Mouse (Mus musculus): ENCODE measurements at regions not wholly inside any gene's neighbourhood (a gene's known extent, or its start where the extent isn't known, plus 50 kb on each side); places are given as distances from the start of the nearest gene placed in this dataset.

DNA sequence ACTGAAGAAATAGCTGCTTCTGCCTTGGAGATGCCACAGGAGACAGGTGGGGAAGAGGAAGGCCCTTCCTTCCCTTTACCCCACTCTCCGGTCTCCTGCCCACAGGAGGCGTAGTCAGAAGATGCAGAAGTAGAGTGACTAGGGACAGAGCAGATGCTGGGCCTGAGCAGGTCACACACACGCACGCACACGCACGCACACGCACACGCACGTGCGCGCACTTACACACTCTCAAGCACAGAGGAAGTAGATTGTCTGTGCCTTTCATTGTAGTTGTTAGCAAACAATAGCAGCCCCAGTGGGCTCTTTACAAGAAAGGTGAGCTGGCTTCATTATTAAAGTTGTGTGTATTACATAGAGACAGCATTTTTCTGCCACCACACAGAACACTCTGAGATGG lies 144.3 kb upstream of the Car8 start (continued):
- no peak for TF ChIP-seq MXI1 (IDR thresholded peaks at IDR 0.05; ENCODE audit: low read depth, low read length)

DNA sequence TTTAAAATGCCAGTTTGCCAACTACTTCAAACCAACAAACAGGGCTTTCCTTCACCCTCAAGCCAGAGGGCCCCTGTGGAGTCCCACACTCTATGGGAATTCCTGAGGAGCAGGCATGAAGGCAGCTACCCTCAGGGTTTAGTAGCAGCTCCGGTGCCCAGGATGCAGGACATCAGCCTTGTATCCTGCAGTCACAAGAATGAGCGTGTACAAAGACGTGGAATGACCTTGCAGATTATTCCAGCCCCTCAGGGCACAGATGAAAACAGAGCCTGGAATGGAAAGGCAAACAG lies 143.2 kb upstream of the Car8 start:
- no peaks in the 10 kb centered on the region for H3K9me3 ChIP-seq (replicated peaks; ENCODE audit: insufficient read depth, low read length)
- no peaks in the 10 kb centered on the region for H3K36me3 ChIP-seq (ENCODE audit: control insufficient read depth in 1 of 2, insufficient read depth in 2 of 2, low read length in 2 of 2)
- H3K4me3 ChIP-seq (ENCODE audit: control insufficient read depth in 1 of 2, insufficient read depth in 1 of 2, low read depth in 2 of 2, low read length in 2 of 2), result no peak overlapping the region
- H3K9ac ChIP-seq (ENCODE audit: control insufficient read depth, low read depth, low read length, poor library complexity, severe bottlenecking), result no peak overlapping the region
- DNase-seq (ENCODE audit: low read depth, low spot score), result no peak
- TF ChIP-seq HCFC1 (IDR thresholded peaks at IDR 0.05; ENCODE audit: low read depth, low read length), result no peak
- no peak for TF ChIP-seq CHD1 (IDR thresholded peaks at IDR 0.05; ENCODE audit: low read depth, low read length)
- TF ChIP-seq RCOR1 (IDR thresholded peaks at IDR 0.05; ENCODE audit: low read depth, low read length), result no peak
- no peak for TF ChIP-seq TBP (IDR thresholded peaks at IDR 0.05; ENCODE audit: low read depth, low read length)
- TF ChIP-seq USF1 (IDR thresholded peaks at IDR 0.05; ENCODE audit: low read depth, low read length), result no peak
- no peak for TF ChIP-seq ETS1 (IDR thresholded peaks at IDR 0.05; ENCODE audit: low read depth, low read length)
- TF ChIP-seq E2F4 (IDR thresholded peaks at IDR 0.05; ENCODE audit: borderline replicate concordance, low read depth, low read length), result no peak
- no peak for TF ChIP-seq MXI1 (IDR thresholded peaks at IDR 0.05; ENCODE audit: low read depth, low read length)
- TF ChIP-seq SIN3A (IDR thresholded peaks at IDR 0.05; ENCODE audit: low read length), result no peak
- no peak for TF ChIP-seq ZKSCAN1 (IDR thresholded peaks at IDR 0.05; ENCODE audit: low read depth, low read length)
- no peak for TF ChIP-seq NRF1 (IDR thresholded peaks at IDR 0.05; ENCODE audit: insufficient read depth, low read depth, low read length, poor library complexity, severe bottlenecking)
- TF ChIP-seq NELFE (IDR thresholded peaks at IDR 0.05; ENCODE audit: low read depth, low read length), result no peak
- TF ChIP-seq ZNF384 (IDR thresholded peaks at IDR 0.05; ENCODE audit: low read depth, low read length), result no peak
- no peak for TF ChIP-seq TAL1 (IDR thresholded peaks at IDR 0.05; ENCODE audit: low read length)
- no peak for TF ChIP-seq ZMIZ1 (IDR thresholded peaks at IDR 0.05; ENCODE audit: low read depth, low read length)
- no peak for TF ChIP-seq RAD21 (IDR thresholded peaks at IDR 0.05; ENCODE audit: low read depth, low read length)
- TF ChIP-seq EP300 (IDR thresholded peaks at IDR 0.05; ENCODE audit: low read depth in 1 of 2, low read length in 2 of 2), result no peak
- no peaks in the 10 kb centered on the region for H3K4me1 ChIP-seq (ENCODE audit: control insufficient read depth in 1 of 2, insufficient read depth in 2 of 2, low read length in 2 of 2)
- H3K79me2 ChIP-seq (ENCODE audit: control insufficient read depth, insufficient read depth, low read length, poor library complexity), result no peaks in the 10 kb centered on the region
- no peaks in the 10 kb centered on the region; a peak in 1 of 4 replicates for H3K27me3 ChIP-seq (ENCODE audit: control insufficient read depth in 1 of 2, insufficient read depth in 2 of 2, low read length in 2 of 2)
- H3K27ac ChIP-seq (ENCODE audit: control insufficient read depth, low read depth, low read length), result no peak overlapping the region

DNA sequence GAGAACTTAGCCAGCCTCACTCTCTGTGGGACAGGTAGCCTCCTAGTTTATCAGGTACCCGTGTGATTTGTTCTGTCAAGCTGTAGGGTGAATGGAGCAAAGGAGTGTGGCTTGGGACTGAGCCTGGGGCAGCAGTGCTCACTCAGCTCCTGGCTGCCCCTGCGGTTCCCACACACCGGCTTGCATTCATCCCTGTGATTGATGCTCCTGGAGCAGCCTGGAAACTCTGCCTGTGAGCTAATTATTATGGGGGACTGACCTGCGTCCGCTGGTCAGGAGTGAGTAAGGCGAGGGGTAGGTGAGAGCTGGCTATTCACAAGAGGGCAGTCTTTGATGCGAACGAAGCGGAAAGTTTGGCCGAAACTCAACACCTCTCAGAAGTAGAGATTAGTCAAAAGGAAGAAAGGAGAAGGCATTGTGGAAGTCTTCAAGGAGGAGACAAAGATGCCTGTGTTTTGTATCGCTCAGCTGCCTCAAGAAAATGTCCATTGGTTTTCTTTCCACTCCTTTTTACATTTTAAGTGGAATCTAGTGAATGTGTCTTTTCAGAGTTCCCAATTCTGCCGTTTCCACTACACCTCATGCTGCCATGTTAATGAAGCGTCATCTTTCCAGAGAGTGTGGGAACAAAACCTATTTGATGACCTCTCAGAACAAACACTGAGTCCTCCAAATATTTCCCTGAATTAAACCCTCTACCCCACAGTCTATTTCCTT lies 142.7 kb upstream of the Car8 start:
- no peak overlapping the region for H3K27ac ChIP-seq (ENCODE audit: control insufficient read depth, low read depth, low read length)
- no peak for DNase-seq (ENCODE audit: low read depth, low spot score)
- H3K36me3 ChIP-seq (ENCODE audit: control insufficient read depth in 1 of 2, insufficient read depth in 2 of 2, low read length in 2 of 2), result no peaks in the 10 kb centered on the region
- no peaks in the 10 kb centered on the region; a peak in 1 of 4 replicates for H3K27me3 ChIP-seq (ENCODE audit: control insufficient read depth in 1 of 2, insufficient read depth in 2 of 2, low read length in 2 of 2)
- no peak overlapping the region for H3K9ac ChIP-seq (ENCODE audit: control insufficient read depth, low read depth, low read length, poor library complexity, severe bottlenecking)
- no peak overlapping the region for H3K4me3 ChIP-seq (ENCODE audit: control insufficient read depth in 1 of 2, insufficient read depth in 1 of 2, low read depth in 2 of 2, low read length in 2 of 2)
- no peaks in the 10 kb centered on the region for H3K4me1 ChIP-seq (ENCODE audit: control insufficient read depth in 1 of 2, insufficient read depth in 2 of 2, low read length in 2 of 2)
- H3K9me3 ChIP-seq (replicated peaks; ENCODE audit: insufficient read depth, low read length), result no peaks in the 10 kb centered on the region
- H3K79me2 ChIP-seq (ENCODE audit: control insufficient read depth, insufficient read depth, low read length, poor library complexity), result no peaks in the 10 kb centered on the region
- TF ChIP-seq USF2 (IDR thresholded peaks at IDR 0.05; ENCODE audit: borderline replicate concordance in 1 of 2, insufficient read depth in 1 of 2, low read depth in 1 of 2, low read length in 2 of 2) (no peak), KAT2A (conservative IDR thresholded peaks at IDR 0.05; ENCODE audit: low read depth, low read length) (no peak), ZKSCAN1 (IDR thresholded peaks at IDR 0.05; ENCODE audit: low read depth, low read length) (no peak), GABPA (IDR thresholded peaks at IDR 0.05; ENCODE audit: low read depth, low read length) (no peak), MEF2A (IDR thresholded peaks at IDR 0.05; ENCODE audit: extremely low read depth, insufficient replicate concordance, low read depth, low read length, poor library complexity, severe bottlenecking) (no peak), UBTF (IDR thresholded peaks at IDR 0.05; ENCODE audit: borderline replicate concordance, insufficient read depth, low read depth, low read length) (no peak), ETS1 (IDR thresholded peaks at IDR 0.05; ENCODE audit: low read depth, low read length) (no peak), ZNF384 (IDR thresholded peaks at IDR 0.05; ENCODE audit: low read depth, low read length) (no peak), MXI1 (IDR thresholded peaks at IDR 0.05; ENCODE audit: low read depth, low read length) (no peak), TCF12 (IDR thresholded peaks at IDR 0.05; ENCODE audit: low read depth, low read length) (no peak), CTCF (IDR thresholded peaks at IDR 0.05 in 2 of 3, conservative IDR thresholded peaks at IDR 0.05 in 1 of 3; ENCODE audit: control insufficient read depth in 1 of 3, insufficient read depth in 1 of 3, low read depth in 2 of 3, low read length in 3 of 3, poor library complexity in 1 of 3, severe bottlenecking in 1 of 3) (no peak), ZC3H11A (IDR thresholded peaks at IDR 0.05; ENCODE audit: low read depth, low read length) (no peak), RCOR1 (IDR thresholded peaks at IDR 0.05; ENCODE audit: low read depth, low read length) (no peak), USF1 (IDR thresholded peaks at IDR 0.05; ENCODE audit: low read depth, low read length) (no peak), POLR2AphosphoS2 (IDR thresholded peaks at IDR 0.05; ENCODE audit: low read length) (no peak), MYC (IDR thresholded peaks at IDR 0.05; ENCODE audit: low read depth, low read length) (no peak), ELF1 (IDR thresholded peaks at IDR 0.05; ENCODE audit: low read depth, low read length) (no peak)

All from MEL (cell line).